Mouse (Mus musculus) thymus, postnatal 0 days (tissue): ENCODE data around the gene Fkbp8. TPM values are rescaled to one million over a fixed set of nuclear protein-coding genes. Genes with fewer than 3 reads are reported as not detected.

ENCODE experiments used
- DNase-seq: peaks from one replicate; pipeline ENCODE4 v3.0.0-alpha.2; 2015; ENCODE audit warnings: low spot score
- polyA plus RNA-seq: library from polyadenylated mRNA; unstranded; fragments of >200 nt; fragmentation: Nextera tagmentation; extraction: Ambion mirVana; gene quantifications from 2 replicates; pipeline ENCODE4 v1.2.1, GENCODE M21; 2015

The Fkbp8 gene
- polyA plus RNA-seq, 1 experiment from 2014 or later, result 319 TPM

DNA sequence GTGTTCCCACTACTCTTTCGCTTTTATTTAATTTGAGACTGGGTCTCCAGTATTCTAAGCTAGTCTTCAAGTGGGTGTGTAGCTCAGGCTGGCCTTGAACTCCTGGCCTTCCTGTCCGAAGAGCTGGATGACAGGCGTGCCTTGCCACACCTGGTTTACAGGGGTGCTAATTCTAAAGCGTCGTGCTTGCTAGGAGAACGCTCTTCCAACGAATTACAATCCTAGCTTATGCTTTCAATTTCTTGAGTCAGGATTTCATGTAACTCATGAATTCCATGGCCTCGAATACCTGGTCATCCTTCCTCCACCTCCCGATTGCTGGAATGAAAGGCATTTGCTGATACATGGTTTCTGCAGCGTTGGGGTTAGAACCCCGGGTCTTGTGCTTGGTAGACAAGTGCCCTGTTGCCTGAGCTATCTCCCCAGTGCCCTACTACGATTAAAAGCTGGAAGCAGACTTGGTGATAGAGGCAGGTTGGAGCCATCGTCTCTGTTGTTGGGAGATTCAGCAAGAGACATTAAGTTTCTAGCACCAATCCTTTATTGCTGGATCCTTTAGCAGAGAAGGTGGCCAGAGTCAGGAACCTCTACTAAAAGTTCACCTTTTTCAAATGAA is 766 bp downstream of the Fkbp8 start:
- no peak for DNase-seq

DNA sequence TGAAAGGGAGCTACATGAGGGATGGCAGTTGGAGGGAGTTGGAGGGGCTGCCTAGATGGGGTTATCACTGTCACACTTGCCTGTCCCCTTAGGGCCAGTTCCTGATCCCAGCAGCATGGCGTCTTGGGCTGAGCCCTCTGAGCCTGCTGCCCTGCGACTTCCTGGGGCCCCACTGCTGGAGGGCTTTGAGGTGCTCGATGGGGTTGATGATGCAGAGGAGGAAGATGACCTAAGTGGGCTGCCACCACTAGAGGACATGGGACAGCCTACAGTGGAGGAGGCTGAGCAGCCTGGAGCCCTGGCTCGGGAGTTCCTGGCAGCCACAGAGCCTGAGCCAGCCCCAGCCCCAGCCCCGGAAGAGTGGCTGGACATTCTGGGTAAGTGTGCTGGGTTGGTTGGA is 1.8 kb downstream of the Fkbp8 start:
- DNase-seq, result no peak

DNA sequence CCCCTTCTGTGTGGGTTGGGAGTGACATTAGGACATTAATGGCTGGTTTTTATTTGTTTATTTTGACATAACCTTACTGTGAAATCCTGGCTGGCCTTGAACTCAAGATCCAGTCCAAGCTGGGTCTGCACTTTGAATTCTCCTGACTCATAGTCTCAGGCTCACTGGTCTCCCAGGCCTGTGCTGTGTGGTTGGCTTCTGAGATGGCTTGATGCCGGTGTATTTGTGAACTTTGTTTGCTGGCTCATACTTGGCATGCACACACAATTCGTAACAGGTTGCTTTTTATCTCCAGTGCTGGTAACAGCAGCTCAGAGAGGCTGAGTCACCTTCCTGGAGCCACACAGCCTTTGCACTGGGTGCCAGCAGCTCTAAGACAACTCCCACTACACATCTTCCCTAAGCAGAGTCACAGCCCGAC is 2.2 kb downstream of the Fkbp8 start:
- no peak for DNase-seq

DNA sequence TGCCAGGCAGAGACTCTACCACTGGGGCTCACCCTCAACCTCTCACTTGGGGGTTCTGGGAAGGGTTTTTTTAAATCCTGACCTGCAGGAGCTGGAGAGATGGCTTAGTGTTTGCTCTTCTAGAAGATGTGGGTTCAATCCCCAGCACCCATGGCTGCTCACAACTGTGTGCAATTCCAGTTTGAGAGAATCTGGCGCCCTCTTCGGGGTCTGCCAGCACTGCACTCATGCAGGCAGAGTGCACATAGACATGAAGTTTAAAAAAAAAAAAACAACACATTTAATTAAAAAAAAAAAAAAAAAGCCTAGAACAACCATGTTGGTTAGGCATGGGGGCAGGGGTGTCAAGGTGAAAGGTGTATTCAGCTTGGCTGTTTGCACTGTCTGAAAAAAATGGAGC is 2.8 kb downstream of the Fkbp8 start:
- no peak for DNase-seq

DNA sequence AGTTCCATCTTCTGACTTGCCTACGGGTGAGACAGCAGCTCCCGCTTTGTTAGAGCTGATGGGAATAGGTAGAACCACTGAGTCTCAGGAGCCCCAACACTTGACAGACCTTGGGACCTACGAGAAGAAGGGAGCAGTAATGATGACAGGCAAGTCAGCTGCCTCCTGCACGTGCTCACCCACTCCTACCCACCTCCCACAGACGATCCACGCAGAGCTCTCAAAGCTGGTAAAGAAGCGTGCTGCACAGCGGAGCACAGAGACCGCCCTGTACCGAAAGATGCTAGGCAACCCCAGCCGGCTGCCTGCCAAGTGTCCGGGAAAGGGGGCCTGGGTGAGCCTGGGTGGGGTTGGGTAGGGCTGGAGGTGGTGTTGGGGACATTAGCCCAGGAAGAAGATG is 6.8 kb downstream of the Fkbp8 start:
- no peak for DNase-seq

DNA sequence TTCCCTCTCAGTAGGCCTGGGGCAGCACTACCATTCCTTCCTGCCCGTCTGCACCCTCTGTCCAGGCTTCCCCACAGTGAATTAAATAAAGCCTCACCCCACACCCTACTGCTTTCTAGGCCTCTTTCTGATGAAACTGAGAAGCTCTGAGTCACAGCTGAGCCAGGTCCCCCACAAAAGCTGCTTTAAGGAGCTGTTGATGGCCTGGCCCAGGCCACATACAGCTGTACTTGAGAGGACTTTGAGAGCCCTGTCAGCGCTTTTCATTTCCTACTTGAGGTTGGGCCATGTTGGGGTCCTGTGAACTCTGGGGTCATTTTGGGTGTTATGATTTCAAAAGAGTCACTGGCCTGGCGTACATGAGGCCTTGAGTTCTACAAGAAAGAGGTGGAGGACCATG is 7.7 kb downstream of the Fkbp8 start:
- no peak for DNase-seq

DNA sequence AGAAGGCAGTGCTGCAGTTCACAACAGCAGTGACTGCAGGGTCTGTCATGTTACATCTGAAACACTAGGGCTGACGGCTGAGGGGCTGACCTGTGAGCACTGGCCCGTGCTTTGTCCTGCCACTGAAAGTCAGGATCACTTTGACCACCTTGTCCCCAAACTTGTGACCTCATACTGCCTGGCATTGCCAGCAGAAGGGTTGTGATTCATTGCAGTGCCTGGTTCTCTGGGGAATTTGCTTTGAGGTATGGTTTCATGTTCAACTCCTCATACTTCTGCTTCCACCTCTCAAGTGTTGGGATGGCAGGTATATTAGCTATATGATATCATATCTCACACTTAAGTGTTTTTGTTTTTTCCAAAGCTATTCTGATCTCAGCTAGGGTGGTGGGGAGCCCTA is 8.2 kb downstream of the Fkbp8 start:
- no peak for DNase-seq

DNA sequence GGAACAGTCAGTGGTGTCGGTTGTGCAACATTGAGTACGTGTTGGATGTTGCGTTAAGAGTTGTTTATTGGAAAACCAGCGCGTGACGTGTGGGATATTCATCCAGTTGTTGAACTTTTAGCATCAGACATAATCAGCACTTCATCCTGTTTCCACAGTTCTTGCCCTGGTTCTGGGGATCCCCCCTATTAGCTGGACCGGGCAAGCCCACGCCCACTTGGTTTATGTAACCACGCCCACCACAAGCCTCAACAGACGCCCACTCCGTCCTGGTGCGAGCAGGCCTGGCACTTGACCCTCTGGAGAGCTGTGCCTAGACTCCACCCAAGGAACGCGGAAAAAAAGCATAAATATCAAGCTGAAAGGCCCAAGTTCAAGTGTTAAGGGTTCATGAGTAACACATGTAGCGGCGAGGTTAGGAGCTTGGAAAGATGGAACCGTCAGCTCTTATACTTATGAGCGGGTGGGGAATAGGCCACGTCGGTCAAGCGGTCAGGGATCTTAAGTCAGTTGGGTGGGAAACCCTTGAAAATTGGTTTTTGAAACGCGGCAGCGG is 10.6 kb downstream of the Fkbp8 start:
- DNase-seq, result no peak

DNA sequence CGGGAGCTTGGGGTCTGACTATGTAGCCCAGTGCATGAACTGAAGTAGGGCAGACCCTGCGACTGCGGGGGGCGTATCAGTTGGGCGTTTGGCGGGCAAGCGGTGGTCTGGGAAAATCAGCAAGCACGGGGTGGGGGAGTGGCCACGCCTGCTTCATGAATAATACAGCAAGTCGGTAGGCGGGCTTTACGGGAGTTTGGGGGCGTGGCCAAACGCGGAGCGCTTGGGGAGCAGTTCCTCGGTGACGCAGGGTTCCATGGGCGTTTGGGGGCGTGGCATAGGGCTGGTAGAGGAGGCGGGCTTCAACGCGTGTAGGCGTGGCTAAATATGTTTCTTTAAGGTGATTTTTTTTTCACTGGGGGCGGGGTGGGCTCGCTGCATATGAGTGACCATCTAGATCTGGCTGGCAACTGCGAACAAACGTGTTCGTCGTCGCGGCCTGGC is 11.1 kb downstream of the Fkbp8 start:
- DNase-seq, result peak; percentile 99

DNA sequence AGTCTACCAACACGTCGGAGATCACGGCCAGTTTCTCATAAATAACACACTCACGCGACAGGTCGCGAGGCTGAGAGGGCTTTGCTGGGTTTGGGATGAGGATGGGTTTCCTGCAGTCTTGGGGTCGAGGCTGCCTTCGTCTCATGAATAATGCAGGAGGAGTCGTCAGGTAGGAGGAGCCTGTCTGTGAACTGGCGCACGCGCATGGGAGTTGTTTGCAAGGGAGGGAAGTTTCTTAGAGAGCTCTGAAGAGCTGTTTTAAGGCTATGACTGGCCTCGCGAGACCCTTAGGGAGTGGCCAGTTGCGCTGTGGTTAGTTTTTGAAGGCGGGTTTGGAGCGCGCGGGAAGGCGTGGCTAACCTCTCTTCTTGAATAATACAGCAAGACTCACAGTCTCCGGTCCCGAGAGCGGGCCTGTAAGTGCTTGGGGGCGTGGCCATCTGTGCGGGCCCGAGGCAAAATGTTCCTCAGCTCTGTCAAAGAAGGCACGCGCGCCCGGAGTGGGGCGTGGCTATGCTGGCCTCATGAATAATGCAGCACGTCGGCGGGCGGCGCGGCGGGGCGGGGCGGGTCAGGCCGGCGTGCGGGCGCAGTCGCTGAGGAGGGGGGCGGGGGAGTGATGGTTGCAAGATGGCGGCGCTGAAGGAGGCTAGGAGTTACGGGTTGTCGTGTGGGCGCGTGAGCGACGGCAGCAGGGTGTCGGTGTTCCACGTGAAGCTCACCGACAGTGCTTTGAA is 11.7 kb downstream of the Fkbp8 start, which contains the start of gene Ell:
Ell (plus strand) TSS at position 381 of the 737 bp plus-strand sequence.
- peak; percentile 99 for DNase-seq

DNA sequence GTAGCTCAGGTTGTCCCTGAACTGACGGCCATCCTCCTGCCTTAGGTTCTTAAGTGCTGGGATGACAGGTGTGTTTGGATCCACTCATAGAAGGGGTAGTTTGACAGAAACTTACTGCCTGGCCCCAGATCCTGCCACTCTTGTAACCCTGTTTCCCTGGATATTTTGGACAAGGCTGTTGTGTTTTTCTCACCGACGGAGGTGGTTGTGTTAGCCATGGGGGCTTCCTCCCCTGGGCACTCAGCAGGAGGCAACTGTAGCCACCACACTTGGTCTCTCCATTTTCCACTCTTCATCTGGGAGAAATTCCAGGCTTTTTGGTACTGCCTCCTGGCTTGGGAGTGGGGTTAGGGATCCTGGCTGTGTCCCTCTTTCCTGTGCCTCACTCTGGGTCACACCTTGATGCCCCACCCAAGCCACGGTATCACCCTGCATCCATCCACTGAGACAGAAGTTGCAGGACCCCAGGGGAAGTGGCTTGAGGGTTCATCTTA is 12.5 kb downstream of the Fkbp8 start:
- DNase-seq, result no peak

DNA sequence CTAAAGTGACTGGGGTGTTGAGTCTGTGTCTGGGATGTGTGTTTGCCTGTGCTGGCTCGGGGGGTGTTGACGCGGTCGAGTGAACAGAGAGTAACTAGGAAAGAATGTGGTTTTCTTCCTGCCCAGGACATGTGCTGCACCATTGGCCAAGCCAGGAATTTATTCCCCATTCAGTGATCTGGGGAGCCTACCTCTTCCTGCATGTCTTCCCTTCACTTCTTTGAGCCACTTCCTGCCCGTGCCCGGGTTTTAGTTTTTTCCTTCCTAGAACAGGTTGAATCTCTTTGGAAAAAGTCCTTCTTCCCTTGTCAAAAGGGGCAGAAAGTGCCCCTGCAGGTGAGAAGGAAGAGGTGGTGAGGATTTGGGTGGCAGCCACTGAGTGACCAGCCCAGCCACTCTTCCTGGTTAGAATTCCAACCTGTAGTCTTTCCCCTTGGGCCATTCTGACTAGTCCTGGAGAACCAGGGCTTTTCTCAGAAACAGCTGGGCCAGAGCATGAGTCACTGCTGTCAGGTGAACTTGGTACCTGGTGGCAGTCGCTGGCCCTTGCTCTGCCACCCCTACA is 13.1 kb downstream of the Fkbp8 start:
- DNase-seq, result no peak

DNA sequence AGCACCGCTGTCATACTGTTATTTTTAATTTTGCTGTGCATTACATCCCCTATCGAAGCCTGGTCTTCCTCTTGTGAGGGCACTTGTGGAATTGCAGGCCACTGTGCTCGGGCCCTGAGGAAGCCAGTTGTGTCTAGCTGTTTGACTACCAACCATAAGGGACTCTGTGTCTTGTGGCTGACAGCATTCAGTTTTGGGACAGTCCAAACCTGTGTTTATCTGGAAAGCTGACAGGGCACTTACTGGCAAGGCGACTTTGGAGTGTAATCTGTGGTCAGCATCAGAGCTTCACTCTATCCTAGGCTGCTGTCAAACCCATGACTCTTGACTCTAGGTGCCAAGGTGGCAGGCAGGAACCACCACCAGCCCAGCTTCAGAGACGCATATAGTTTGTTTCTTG is 13.6 kb downstream of the Fkbp8 start:
- no peak for DNase-seq

DNA sequence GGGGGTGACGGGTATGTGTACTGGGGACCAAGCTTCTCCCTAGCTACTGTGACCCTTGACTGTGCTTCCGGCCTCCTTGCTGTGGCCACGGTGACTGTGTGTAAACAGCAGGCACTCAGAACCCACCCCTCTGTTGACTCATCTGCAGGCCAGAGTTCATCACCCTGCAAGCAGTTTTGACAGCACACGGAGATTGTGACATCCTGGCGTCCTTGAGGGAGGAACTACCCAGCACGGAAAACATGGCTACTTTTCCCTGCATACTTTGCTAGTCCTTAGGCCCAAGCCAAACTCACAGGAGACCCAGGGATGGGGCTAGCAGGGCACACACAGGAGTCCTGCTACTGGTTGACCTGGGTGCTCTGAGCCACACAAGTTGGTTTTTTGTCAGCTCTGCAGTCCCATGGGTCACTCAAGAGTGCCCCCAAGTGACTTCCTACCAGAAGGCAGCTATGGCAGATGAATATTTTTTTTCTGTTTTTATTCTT is 16.7 kb downstream of the Fkbp8 start:
- DNase-seq, result peak; percentile 53

DNA sequence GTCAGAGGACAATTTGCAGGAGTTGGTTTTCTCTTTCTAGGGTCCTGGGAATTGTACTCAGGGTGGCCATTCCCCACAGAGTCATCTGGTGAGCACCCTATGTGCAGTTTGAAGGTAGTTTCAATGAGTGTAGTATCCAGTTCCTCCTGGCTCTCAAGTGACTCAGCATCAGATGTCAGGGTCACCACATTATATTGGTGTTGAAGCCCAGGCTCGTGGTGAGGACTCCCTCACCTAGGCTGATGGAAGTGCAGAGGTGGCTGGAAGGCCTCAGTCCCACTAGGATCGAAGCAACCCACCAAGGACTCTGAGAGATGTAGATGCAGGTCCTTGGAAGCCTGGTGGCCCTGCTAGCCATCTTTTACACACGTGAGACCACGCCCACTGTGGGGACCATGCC is 18.9 kb downstream of the Fkbp8 start:
- DNase-seq, result no peak

DNA sequence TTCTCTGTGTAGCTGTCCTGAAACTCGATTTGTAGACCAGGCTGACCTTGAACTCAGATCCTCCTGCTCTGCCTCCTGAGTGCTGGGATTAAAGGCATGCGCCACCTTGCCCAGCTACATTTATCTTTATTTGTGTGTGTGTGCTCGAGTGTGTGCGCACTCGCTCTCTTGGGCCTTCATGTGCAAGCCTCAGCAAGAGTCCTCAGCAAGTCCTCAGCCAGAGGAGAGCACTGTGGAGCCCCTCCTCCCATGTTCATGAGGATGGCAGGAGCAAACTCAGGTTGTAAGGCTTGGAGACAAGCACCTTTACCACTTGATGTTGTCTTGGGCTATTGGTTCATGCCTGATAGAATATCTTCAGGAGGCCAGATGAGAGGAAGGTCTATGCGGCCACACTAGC is 20.2 kb downstream of the Fkbp8 start:
- no peak for DNase-seq

DNA sequence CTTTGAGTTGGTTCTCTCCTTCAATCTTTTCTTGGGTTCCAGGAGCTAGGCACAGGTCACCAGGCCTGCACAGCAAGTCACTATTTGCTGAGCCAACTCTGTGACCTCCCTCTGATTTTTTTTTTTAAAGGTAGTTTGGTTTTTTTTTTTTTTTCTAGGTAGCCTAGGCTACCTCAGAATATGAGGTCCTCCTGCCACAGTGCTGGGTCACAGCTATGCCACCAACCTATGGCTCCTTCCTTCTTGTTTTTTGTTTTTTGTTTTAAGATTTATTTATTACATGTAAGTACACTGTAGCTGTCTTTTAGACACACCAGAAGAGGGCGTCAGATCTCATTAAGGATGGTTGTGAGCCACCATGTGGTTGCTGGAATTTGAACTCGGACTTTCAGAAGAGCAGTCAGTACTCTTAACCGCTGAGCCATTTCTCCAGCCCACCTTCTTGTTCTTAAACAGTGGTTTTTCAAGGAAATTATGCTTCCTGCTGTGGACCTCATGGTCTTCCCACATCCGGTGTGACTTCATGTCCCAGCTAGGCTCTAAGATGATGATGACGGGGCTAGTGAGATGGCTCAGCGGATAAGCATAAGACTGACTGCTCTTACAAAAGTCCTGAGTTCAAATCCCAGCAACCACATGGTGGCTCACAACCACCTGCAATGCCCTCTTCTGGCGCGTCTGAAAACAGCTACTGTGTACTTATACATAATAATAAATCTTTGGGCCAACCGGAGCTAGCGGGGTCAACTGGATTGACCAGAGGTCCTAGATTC is 22.1 kb downstream of the Fkbp8 start:
- peak; percentile 57 for DNase-seq

DNA sequence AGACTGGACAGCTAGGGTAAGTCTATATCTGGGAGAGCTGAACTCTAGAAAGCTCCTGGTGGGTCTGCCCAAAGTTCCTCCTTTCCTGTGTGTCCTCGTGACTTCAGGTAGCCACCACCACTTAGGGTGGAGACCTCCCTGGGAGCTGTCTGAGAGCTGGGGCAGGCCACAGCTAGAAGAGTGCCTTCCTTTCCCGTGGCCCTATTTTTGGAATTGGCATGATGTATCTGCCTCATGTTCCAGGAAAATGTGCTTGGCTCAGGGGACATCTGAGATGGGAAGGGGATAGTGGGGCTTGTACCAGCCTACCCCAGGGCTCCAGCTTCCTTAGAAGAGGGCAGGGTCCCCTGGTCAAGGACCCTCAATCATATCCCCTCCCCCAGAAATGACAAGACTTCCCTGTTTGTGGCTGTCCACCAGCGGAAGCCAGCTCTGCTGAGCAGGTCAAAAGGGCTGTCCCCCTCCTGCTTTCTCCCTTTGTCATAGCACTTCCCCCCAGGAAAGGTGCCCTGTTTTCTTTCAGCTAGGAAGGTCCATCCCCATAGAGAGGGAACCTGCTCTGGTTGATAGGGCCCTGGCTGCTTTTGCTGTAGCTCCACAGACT is 24.1 kb downstream of the Fkbp8 start:
- no peak for DNase-seq

DNA sequence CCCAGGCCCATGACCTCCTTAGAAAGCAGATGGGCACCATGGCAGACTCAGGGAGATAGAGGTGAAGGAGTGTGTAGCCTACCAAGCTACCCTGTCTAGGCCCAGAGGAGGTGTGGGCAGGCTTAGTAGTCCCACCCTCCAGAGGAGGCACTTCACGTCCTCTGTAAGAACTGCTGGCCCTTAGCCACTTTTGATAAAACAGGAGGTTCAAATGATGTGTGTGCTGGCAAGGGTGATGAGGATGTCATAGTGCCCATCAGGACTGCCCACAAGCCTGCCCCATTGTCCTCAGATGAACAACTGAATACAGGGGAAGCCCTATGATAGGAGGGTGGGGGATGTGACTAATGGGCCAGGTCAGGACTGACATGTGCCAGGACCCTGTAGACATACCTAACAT is 25.3 kb downstream of the Fkbp8 start:
- DNase-seq, result no peak

DNA sequence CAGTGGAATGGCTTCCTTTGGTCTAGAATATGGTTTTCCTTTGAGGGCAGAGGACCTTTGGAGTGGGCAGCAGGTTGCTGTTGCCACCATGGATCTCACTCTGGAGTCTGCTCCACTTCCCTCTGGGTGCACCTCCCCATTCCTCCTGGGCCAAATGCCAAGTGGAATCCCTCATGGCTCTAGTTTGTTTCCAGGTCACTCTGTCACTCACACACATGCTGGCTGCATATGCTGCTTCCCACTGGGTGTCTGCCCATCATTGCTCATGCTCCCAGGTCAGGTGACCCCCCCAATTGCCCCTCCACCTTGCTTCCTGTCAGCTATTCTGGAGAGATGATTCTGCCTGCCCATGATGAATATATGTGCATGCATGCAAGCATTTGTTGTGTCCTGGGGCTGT is 26.2 kb downstream of the Fkbp8 start:
- DNase-seq, result no peak
